Mouse (Mus musculus): ENCODE results near the gene Fbxw11. TPM values are rescaled to one million over a fixed set of nuclear protein-coding genes. Genes with fewer than 3 reads are reported as not detected.

Gene Fbxw11
- polyA plus RNA-seq, 1 experiment from 2014 or later, result 59.0 TPM

DNA sequence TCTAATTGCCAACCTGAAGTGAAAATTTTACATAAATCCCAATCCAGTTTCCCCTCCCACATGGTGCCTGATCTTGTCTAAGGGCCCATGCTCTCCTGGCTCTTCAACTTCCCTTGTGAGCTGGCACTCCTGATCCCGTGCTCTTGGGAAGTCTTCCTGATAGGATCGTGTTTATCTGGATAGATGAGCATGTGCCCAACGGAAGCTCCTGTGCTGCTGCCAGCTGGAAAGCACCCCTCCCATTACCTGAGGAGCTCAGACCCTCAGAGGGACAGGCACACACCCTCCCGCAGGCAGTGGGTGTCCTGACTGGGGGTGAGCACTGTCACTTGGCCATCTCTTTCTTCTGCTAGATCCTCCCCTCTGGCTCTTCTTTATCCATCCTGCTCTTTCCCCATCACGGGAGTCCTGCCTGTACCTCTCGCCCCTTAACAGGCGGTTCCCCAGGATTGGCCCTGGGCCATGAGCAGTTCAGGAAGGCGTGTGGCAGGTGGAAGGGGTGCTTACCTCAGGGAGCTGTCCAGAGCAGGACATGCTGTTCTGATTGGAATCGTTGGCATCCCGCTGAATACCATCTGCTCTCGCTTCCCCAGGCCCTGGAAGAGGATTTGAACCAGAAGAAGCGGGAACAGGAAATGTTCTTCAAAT is 20.6 kb upstream of the Fbxw11 start:
- ATAC-seq, result no peak
- Histone ChIP-seq H3K9me3 (ENCODE audit: control insufficient read depth, low read length) (no peaks in the 10 kb centered on the region), H3K27me3 (replicated peaks; ENCODE audit: control insufficient read depth, insufficient read depth, low read length) (no peaks in the 10 kb centered on the region), H3K36me3 (ENCODE audit: control insufficient read depth, insufficient read depth, low read length) (no peaks in the 10 kb centered on the region), H3K4me2 (ENCODE audit: low read depth, low read length) (no peak overlapping the region), H3K4me3 (ENCODE audit: low read length) (no peak overlapping the region), H3K9ac (ENCODE audit: low read depth, low read length) (no peak overlapping the region), H3K27ac (ENCODE audit: low read length) (no peak overlapping the region), H3K4me1 (ENCODE audit: control insufficient read depth, insufficient read depth, low read length) (peaks cover 16% of the 10 kb centered on the region)
- 74% methylated on average over 12 of the region's 12 CpGs for whole genome bisulfite sequencing

GRCm38 (mm10) chr11:32622479-32623190 is 19.9 kb upstream of the Fbxw11 start:
- Histone ChIP-seq H3K4me2 (ENCODE audit: low read depth, low read length) (no peak overlapping the region), H3K27me3 (replicated peaks; ENCODE audit: control insufficient read depth, insufficient read depth, low read length) (no peaks in the 10 kb centered on the region), H3K4me3 (ENCODE audit: low read length) (no peak overlapping the region), H3K9me3 (ENCODE audit: control insufficient read depth, low read length) (no peaks in the 10 kb centered on the region), H3K27ac (ENCODE audit: low read length) (no peak overlapping the region), H3K9ac (ENCODE audit: low read depth, low read length) (no peak overlapping the region), H3K36me3 (ENCODE audit: control insufficient read depth, insufficient read depth, low read length) (no peaks in the 10 kb centered on the region), H3K4me1 (ENCODE audit: control insufficient read depth, insufficient read depth, low read length) (peaks cover 16% of the 10 kb centered on the region)
- ATAC-seq, result no peak
- WGBS, result 87% methylated on average over 13 of the region's 13 CpGs

DNA sequence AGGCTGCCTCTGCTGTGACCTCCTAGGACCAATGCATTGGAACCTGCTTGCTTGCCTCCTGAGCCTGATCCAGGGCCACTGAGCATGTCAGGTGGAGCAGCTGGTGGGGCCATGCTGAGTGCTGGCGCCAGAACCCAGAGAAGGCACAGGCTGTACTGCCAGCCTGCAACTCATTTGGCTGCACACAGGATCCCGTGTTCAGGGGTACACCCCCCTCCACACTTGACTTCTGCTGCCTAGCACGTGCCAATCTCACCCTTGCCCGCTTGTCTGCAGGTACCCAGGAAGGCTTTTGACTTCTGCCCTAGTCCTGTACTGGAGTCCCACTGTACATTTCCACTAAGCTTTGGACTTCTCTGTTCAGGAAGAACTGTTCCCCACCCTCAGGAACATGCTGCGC is 19.3 kb upstream of the Fbxw11 start:
- 83% methylated on average over 5 of the region's 5 CpGs for WGBS
- no peaks in the 10 kb centered on the region for H3K36me3 ChIP-seq (ENCODE audit: control insufficient read depth, insufficient read depth, low read length)
- H3K9ac ChIP-seq (ENCODE audit: low read depth, low read length), result no peak overlapping the region

GRCm38 (mm10) chr11:32623912-32624311 is 18.6 kb upstream of the Fbxw11 start:
- Histone ChIP-seq H3K9me3 (ENCODE audit: control insufficient read depth, low read length) (no peaks in the 10 kb centered on the region), H3K4me1 (ENCODE audit: control insufficient read depth, insufficient read depth, low read length) (peaks cover 8% of the 10 kb centered on the region), H3K36me3 (ENCODE audit: control insufficient read depth, insufficient read depth, low read length) (no peaks in the 10 kb centered on the region), H3K27ac (ENCODE audit: low read length) (no peak overlapping the region), H3K4me3 (ENCODE audit: low read length) (no peak overlapping the region), H3K4me2 (ENCODE audit: low read depth, low read length) (no peak overlapping the region), H3K27me3 (replicated peaks; ENCODE audit: control insufficient read depth, insufficient read depth, low read length) (no peaks in the 10 kb centered on the region), H3K9ac (ENCODE audit: low read depth, low read length) (no peak overlapping the region)
- 82% methylated on average over 6 of the region's 6 CpGs for WGBS
- ATAC-seq, result no peak

More for the DNA sequence above, 19.3 kb upstream of the Fbxw11 start:
- no peak for ATAC-seq
- Histone ChIP-seq H3K27ac (ENCODE audit: low read length) (no peak overlapping the region), H3K27me3 (replicated peaks; ENCODE audit: control insufficient read depth, insufficient read depth, low read length) (no peaks in the 10 kb centered on the region), H3K4me1 (ENCODE audit: control insufficient read depth, insufficient read depth, low read length) (peaks cover 12% of the 10 kb centered on the region), H3K9me3 (ENCODE audit: control insufficient read depth, low read length) (no peaks in the 10 kb centered on the region), H3K4me2 (ENCODE audit: low read depth, low read length) (no peak overlapping the region), H3K4me3 (ENCODE audit: low read length) (no peak overlapping the region)

DNA sequence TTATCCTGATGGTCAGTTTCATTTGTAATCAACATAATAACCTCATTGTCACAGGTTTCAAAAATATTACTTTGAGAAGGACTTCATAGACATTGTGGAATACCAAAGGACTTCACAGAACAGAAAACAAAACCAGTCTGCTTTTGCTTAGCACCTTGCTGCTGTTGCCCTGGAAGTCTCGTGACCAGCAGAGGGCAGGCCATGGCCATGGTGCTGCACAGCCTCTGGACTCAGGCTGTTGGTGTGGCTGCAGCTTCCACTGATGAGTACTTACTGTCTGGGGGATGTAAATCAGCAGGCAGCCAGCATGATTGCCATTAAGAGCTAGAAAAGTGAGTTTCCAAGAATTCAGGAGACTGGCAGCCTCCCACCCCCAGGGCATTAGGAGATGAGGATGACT is 16.8 kb upstream of the Fbxw11 start:
- Histone ChIP-seq H3K36me3 (ENCODE audit: control insufficient read depth, insufficient read depth, low read length) (no peaks in the 10 kb centered on the region), H3K4me2 (ENCODE audit: low read depth, low read length) (no peak overlapping the region), H3K4me1 (ENCODE audit: control insufficient read depth, insufficient read depth, low read length) (no peaks in the 10 kb centered on the region), H3K4me3 (ENCODE audit: low read length) (no peak overlapping the region), H3K9me3 (ENCODE audit: control insufficient read depth, low read length) (no peaks in the 10 kb centered on the region), H3K27me3 (replicated peaks; ENCODE audit: control insufficient read depth, insufficient read depth, low read length) (no peaks in the 10 kb centered on the region), H3K27ac (ENCODE audit: low read length) (no peak overlapping the region), H3K9ac (ENCODE audit: low read depth, low read length) (no peak overlapping the region)
- 61% methylated on average over 1 of the region's 1 CpGs for WGBS
- peak; percentile 50; the same call in 1 of the 2 replicates for ATAC-seq

- no peak for ATAC-seq
- WGBS, result 77% methylated on average over 6 of the region's 6 CpGs
These were observed 16.4 kb upstream of the Fbxw11 start for GRCm38 (mm10) chr11:32626079-32626478.

DNA sequence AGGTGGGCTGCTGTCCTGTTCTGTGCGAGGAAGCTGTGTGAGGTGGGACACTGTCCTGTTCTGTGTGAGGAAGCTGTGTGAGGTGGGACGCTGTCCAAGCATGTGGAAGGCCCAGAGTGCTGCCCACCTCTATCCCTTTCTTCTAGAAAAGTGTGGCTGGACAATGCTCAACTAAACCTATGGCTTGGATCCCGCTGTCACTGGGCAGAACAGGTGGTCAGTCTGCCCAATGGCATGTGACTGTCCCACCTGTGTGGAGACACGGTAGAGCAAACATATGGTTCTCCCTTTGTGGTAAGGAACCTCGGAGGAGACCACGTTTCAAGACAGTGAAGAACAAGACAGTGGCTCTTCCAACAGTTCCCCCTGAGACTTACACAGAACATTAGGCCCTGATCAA is 14.6 kb upstream of the Fbxw11 start:
- H3K27ac ChIP-seq (ENCODE audit: low read length), result no peak overlapping the region
- no peak for ATAC-seq
- WGBS, result 80% methylated on average over 6 of the region's 6 CpGs
- H3K9ac ChIP-seq (ENCODE audit: low read depth, low read length), result no peak overlapping the region
- no peaks in the 10 kb centered on the region for H3K9me3 ChIP-seq (ENCODE audit: control insufficient read depth, low read length)
- no peaks in the 10 kb centered on the region for H3K36me3 ChIP-seq (ENCODE audit: control insufficient read depth, insufficient read depth, low read length)
- no peaks in the 10 kb centered on the region for H3K4me1 ChIP-seq (ENCODE audit: control insufficient read depth, insufficient read depth, low read length)
- H3K4me3 ChIP-seq (ENCODE audit: low read length), result no peak overlapping the region
- H3K27me3 ChIP-seq (replicated peaks; ENCODE audit: control insufficient read depth, insufficient read depth, low read length), result no peaks in the 10 kb centered on the region
- no peak overlapping the region for H3K4me2 ChIP-seq (ENCODE audit: low read depth, low read length)

More at GRCm38 (mm10) chr11:32626079-32626478, 16.4 kb upstream of the Fbxw11 start:
- Histone ChIP-seq H3K4me3 (ENCODE audit: low read length) (no peak overlapping the region), H3K4me2 (ENCODE audit: low read depth, low read length) (no peak overlapping the region), H3K9ac (ENCODE audit: low read depth, low read length) (no peak overlapping the region), H3K36me3 (ENCODE audit: control insufficient read depth, insufficient read depth, low read length) (no peaks in the 10 kb centered on the region), H3K27ac (ENCODE audit: low read length) (no peak overlapping the region), H3K27me3 (replicated peaks; ENCODE audit: control insufficient read depth, insufficient read depth, low read length) (no peaks in the 10 kb centered on the region), H3K9me3 (ENCODE audit: control insufficient read depth, low read length) (no peaks in the 10 kb centered on the region), H3K4me1 (ENCODE audit: control insufficient read depth, insufficient read depth, low read length) (no peaks in the 10 kb centered on the region)

GRCm38 (mm10) chr11:32629713-32630211 is 12.8 kb upstream of the Fbxw11 start:
- Histone ChIP-seq H3K9me3 (ENCODE audit: control insufficient read depth, low read length) (no peaks in the 10 kb centered on the region), H3K4me3 (ENCODE audit: low read length) (no peak overlapping the region), H3K9ac (ENCODE audit: low read depth, low read length) (no peak overlapping the region), H3K4me2 (ENCODE audit: low read depth, low read length) (no peak overlapping the region), H3K36me3 (ENCODE audit: control insufficient read depth, insufficient read depth, low read length) (no peaks in the 10 kb centered on the region), H3K4me1 (ENCODE audit: control insufficient read depth, insufficient read depth, low read length) (0 out of 2 replicates have a peak, but pooled peaks cover 2% of the 10 kb centered on the region), H3K27ac (ENCODE audit: low read length) (no peak overlapping the region), H3K27me3 (replicated peaks; ENCODE audit: control insufficient read depth, insufficient read depth, low read length) (no peaks in the 10 kb centered on the region)
- 76% methylated on average over 4 of the region's 4 CpGs for WGBS
- ATAC-seq, result no peak

GRCm38 (mm10) chr11:32632671-32633070 is 9.9 kb upstream of the Fbxw11 start:
- 0 out of 2 replicates have a peak, but pooled peaks cover 2% of the 10 kb centered on the region for H3K4me1 ChIP-seq (ENCODE audit: control insufficient read depth, insufficient read depth, low read length)
- no peak for ATAC-seq
- no peaks in the 10 kb centered on the region for H3K36me3 ChIP-seq (ENCODE audit: control insufficient read depth, insufficient read depth, low read length)
- no peak overlapping the region for H3K27ac ChIP-seq (ENCODE audit: low read length)
- no peaks in the 10 kb centered on the region for H3K9me3 ChIP-seq (ENCODE audit: control insufficient read depth, low read length)
- H3K27me3 ChIP-seq (replicated peaks; ENCODE audit: control insufficient read depth, insufficient read depth, low read length), result no peaks in the 10 kb centered on the region
- H3K9ac ChIP-seq (ENCODE audit: low read depth, low read length), result no peak overlapping the region
- no peak overlapping the region for H3K4me2 ChIP-seq (ENCODE audit: low read depth, low read length)
- WGBS, result 93% methylated on average over 5 of the region's 5 CpGs
- H3K4me3 ChIP-seq (ENCODE audit: low read length), result no peak overlapping the region
